In genomic region chr2:132848361-132848760, GRCm38 (mm10) we compare ENCODE assay signal across 9 mouse cellular contexts. TPM values are rescaled to one million over a fixed set of nuclear protein-coding genes. Genes with fewer than 3 reads are reported as not detected.
DNase-seq lines count a peak whose midpoint lies in the region; ATAC-seq and TF ChIP-seq lines count a peak whose summit lies in the region.
"Had no signal": no experiment of that assay in that cellular context is flagged by ENCODE, and none has a peak within 500 bp of the region (broad histone marks: within the 10 kb centered on the region; RNA-seq: fewer than 3 reads in every experiment).

No protein-coding gene starts in this region.

- 89% methylated on average over 4 of the region's 4 CpGs for WGBS in lung, embryonic 15.5 days
- WGBS in forebrain, embryonic 12.5 days: 89% methylated on average over 4 of the region's 4 CpGs
- WGBS in intestine, embryonic 14.5 days: 86% methylated on average over 4 of the region's 4 CpGs
- WGBS in midbrain, postnatal 0 days: 95% methylated on average over 4 of the region's 4 CpGs
- WGBS in thymus, adult 2 months: 95% methylated on average over 4 of the region's 4 CpGs

- no peak overlapping the region for H3K27ac ChIP-seq in lung, embryonic 15.5 days
- no peak overlapping the region for H3K27ac ChIP-seq in forebrain, embryonic 12.5 days
- no peak overlapping the region for H3K27ac ChIP-seq in intestine, embryonic 14.5 days (ENCODE audit: low read depth)
- H3K27ac ChIP-seq in midbrain, postnatal 0 days (ENCODE audit: low read depth, low read length): no peak overlapping the region
- H3K27ac ChIP-seq in thymus, adult 2 months (ENCODE audit: control insufficient read depth, insufficient read depth, low read length): no peak overlapping the region
- H3K27ac ChIP-seq: limb, embryonic 15.5 days had no signal

- TF ChIP-seq POLR2A in thymus, adult 2 months (IDR thresholded peaks at IDR 0.05; ENCODE audit: control insufficient read depth, extremely low read depth, insufficient read depth, low read length, poor library complexity): no peak

- 0 out of 2 replicates have a peak overlapping the region, but pooled peaks have one; percentile 88 for H3K9ac ChIP-seq in lung, embryonic 15.5 days
- H3K9ac ChIP-seq in forebrain, embryonic 12.5 days: no peak overlapping the region
- H3K9ac ChIP-seq in intestine, embryonic 14.5 days (ENCODE audit: low read length): no peak overlapping the region
- H3K9ac ChIP-seq in midbrain, postnatal 0 days (replicated peaks; ENCODE audit: low read length, poor library complexity, severe bottlenecking): no peak overlapping the region
- H3K9ac ChIP-seq: limb, embryonic 15.5 days had no signal

- ATAC-seq in lung, embryonic 15.5 days (ENCODE audit: borderline replicate concordance, extremely low read depth, low FRiP score, low TSS enrichment): no peak
- ATAC-seq in forebrain, embryonic 12.5 days (ENCODE audit: low FRiP score): no peak
- ATAC-seq in intestine, embryonic 14.5 days (replicated peaks; ENCODE audit: low FRiP score, low TSS enrichment, low read depth): no peak
- no peak for ATAC-seq in midbrain, postnatal 0 days (ENCODE audit: low FRiP score)

- H3K4me2 ChIP-seq in lung, embryonic 15.5 days: no peak overlapping the region; the same call in 1 of the 2 replicates
- H3K4me2 ChIP-seq in forebrain, embryonic 12.5 days: peak overlapping the region; percentile 76
- peak overlapping the region; percentile 88 for H3K4me2 ChIP-seq in intestine, embryonic 14.5 days (ENCODE audit: low read length)
- H3K4me2 ChIP-seq in midbrain, postnatal 0 days (ENCODE audit: low read depth, low read length, poor library complexity, severe bottlenecking): 0 out of 2 replicates have a peak overlapping the region, but pooled peaks have one; percentile 78

- H3K9me3 ChIP-seq in lung, embryonic 15.5 days: no peaks in the 10 kb centered on the region
- H3K9me3 ChIP-seq in forebrain, embryonic 12.5 days: no peaks in the 10 kb centered on the region
- no peaks in the 10 kb centered on the region for H3K9me3 ChIP-seq in intestine, embryonic 14.5 days (ENCODE audit: control insufficient read depth, low read length)
- H3K9me3 ChIP-seq in midbrain, postnatal 0 days (ENCODE audit: low read length): no peaks in the 10 kb centered on the region
- H3K9me3 ChIP-seq: limb, embryonic 15.5 days had no signal

- no peaks in the 10 kb centered on the region for H3K27me3 ChIP-seq in lung, embryonic 15.5 days
- H3K27me3 ChIP-seq in forebrain, embryonic 12.5 days: no peaks in the 10 kb centered on the region
- H3K27me3 ChIP-seq in intestine, embryonic 14.5 days (replicated peaks; ENCODE audit: control insufficient read depth, insufficient read depth, low read length): no peaks in the 10 kb centered on the region
- no peaks in the 10 kb centered on the region for H3K27me3 ChIP-seq in midbrain, postnatal 0 days (ENCODE audit: insufficient read depth, low read length)
- no peaks in the 10 kb centered on the region; the same call in 1 of the 2 replicates for H3K27me3 ChIP-seq in thymus, adult 2 months (ENCODE audit: control insufficient read depth, insufficient read depth, low read length)
- H3K27me3 ChIP-seq: limb, embryonic 15.5 days had no signal

- no peak for TF ChIP-seq CTCF in midbrain, postnatal 0 days (IDR thresholded peaks at IDR 0.05)
- no peak for TF ChIP-seq CTCF in thymus, adult 2 months (IDR thresholded peaks at IDR 0.05; ENCODE audit: borderline replicate concordance, control insufficient read depth, extremely low read depth, insufficient read depth, low read length, poor library complexity)

- H3K36me3 ChIP-seq in lung, embryonic 15.5 days: peaks cover 10% of the 10 kb centered on the region; the same call in 1 of the 2 replicates
- H3K36me3 ChIP-seq in forebrain, embryonic 12.5 days (replicated peaks): peaks cover 21% of the 10 kb centered on the region
- peaks cover 21% of the 10 kb centered on the region for H3K36me3 ChIP-seq in intestine, embryonic 14.5 days (ENCODE audit: control insufficient read depth, insufficient read depth, low read length)
- no peaks in the 10 kb centered on the region for H3K36me3 ChIP-seq in midbrain, postnatal 0 days (ENCODE audit: insufficient read depth, low read length)
- H3K36me3 ChIP-seq in thymus, adult 2 months (ENCODE audit: control insufficient read depth, insufficient read depth, low read length): no peaks in the 10 kb centered on the region

- H3K4me1 ChIP-seq in lung, embryonic 15.5 days: peaks cover 11% of the 10 kb centered on the region
- peaks cover 14% of the 10 kb centered on the region for H3K4me1 ChIP-seq in forebrain, embryonic 12.5 days
- H3K4me1 ChIP-seq in intestine, embryonic 14.5 days (replicated peaks; ENCODE audit: control insufficient read depth, insufficient read depth, low read length): peaks cover 12% of the 10 kb centered on the region
- peaks cover 10% of the 10 kb centered on the region; the same call in 1 of the 2 replicates for H3K4me1 ChIP-seq in midbrain, postnatal 0 days (ENCODE audit: insufficient read depth, low read length)
- peaks cover 10% of the 10 kb centered on the region for H3K4me1 ChIP-seq in thymus, adult 2 months (replicated peaks; ENCODE audit: control insufficient read depth, insufficient read depth, low read length)

- peak overlapping the region; percentile 85; the same call in 1 of the 2 replicates for H3K4me3 ChIP-seq in lung, embryonic 15.5 days
- no peak overlapping the region for H3K4me3 ChIP-seq in forebrain, embryonic 12.5 days (replicated peaks)
- no peak overlapping the region for H3K4me3 ChIP-seq in intestine, embryonic 14.5 days (ENCODE audit: low read depth, low read length)
- no peak overlapping the region for H3K4me3 ChIP-seq in midbrain, postnatal 0 days (ENCODE audit: low read depth, low read length)
- no peak overlapping the region for H3K4me3 ChIP-seq in thymus, adult 2 months (ENCODE audit: control insufficient read depth, insufficient read depth, low read length)

- DNase-seq in lung, postnatal 25 days (ENCODE audit: low spot score): no peak
- no peak for DNase-seq in intestine, embryonic 14.5 days (ENCODE audit: low spot score)
- DNase-seq in midbrain, postnatal 0 days (ENCODE audit: low spot score): no peak
- no peak for DNase-seq in thymus, adult 2 months
- DNase-seq in gastrocnemius, postnatal 25 days: no peak
- no peak for DNase-seq in thymus, adult 18-20 months

RNA-seq across cellular contexts. Expression of gene Crls1, which starts 1.9 kb away (rescaled TPM):
- polyA plus RNA-seq in lung, embryonic 15.5 days (2015; fragmentation: Nextera tagmentation; extraction: Ambion mirVana): 22.6 and 23.0 TPM in 2 replicates
- polyA plus RNA-seq in forebrain, embryonic 12.5 days (2016; fragmentation: Nextera tagmentation; extraction: Ambion mirVana): 10.7 and 25.7 TPM in 2 replicates
- polyA plus RNA-seq in intestine, embryonic 14.5 days (2014; fragmentation: Nextera tagmentation; extraction: Ambion mirVana): 13.9 and 20.3 TPM in 2 replicates
- total RNA-seq in midbrain, postnatal 0 days (2014; rRNA removed): 36.0 and 53.9 TPM in 2 replicates
- polyA plus RNA-seq in midbrain, postnatal 0 days (2015; fragmentation: Nextera tagmentation; extraction: Ambion mirVana): 18.3 and 19.7 TPM in 2 replicates
- polyA plus RNA-seq in thymus, adult 2 months (2012; rRNA removed): 29.3 and 44.0 TPM in 2 replicates
- 10 to 100 TPM; 11.9 to 13.9 TPM for total RNA-seq in gastrocnemius, postnatal 25 days (2021)

RNA-seq across cellular contexts. Expression of gene Lrrn4, which starts 32.3 kb away (rescaled TPM):
- polyA plus RNA-seq in lung, embryonic 15.5 days (2015; fragmentation: Nextera tagmentation; extraction: Ambion mirVana): 5.1 and 6.8 TPM in 2 replicates
- polyA plus RNA-seq in forebrain, embryonic 12.5 days (2016; fragmentation: Nextera tagmentation; extraction: Ambion mirVana): 0.08 and 0.10 TPM in 2 replicates
- 13.1 and 13.2 TPM in 2 replicates for polyA plus RNA-seq in intestine, embryonic 14.5 days (2014; fragmentation: Nextera tagmentation; extraction: Ambion mirVana)
- 1.3 TPM in 2 replicates for total RNA-seq in midbrain, postnatal 0 days (2014; rRNA removed)
- polyA plus RNA-seq in midbrain, postnatal 0 days (2015; fragmentation: Nextera tagmentation; extraction: Ambion mirVana): 0.70 and 0.85 TPM in 2 replicates
- 7.4 and 12.7 TPM in 2 replicates for polyA plus RNA-seq in thymus, adult 2 months (2012; rRNA removed)
- total RNA-seq in gastrocnemius, postnatal 25 days (2021): not detected

RNA-seq across cellular contexts. Expression of gene Mcm8, which starts 32.4 kb away (rescaled TPM):
- 15.3 and 16.7 TPM in 2 replicates for polyA plus RNA-seq in lung, embryonic 15.5 days (2015; fragmentation: Nextera tagmentation; extraction: Ambion mirVana)
- polyA plus RNA-seq in forebrain, embryonic 12.5 days (2016; fragmentation: Nextera tagmentation; extraction: Ambion mirVana): 20.7 and 23.5 TPM in 2 replicates
- 13.5 and 16.3 TPM in 2 replicates for polyA plus RNA-seq in intestine, embryonic 14.5 days (2014; fragmentation: Nextera tagmentation; extraction: Ambion mirVana)
- 2.4 and 3.3 TPM in 2 replicates for total RNA-seq in midbrain, postnatal 0 days (2014; rRNA removed)
- polyA plus RNA-seq in midbrain, postnatal 0 days (2015; fragmentation: Nextera tagmentation; extraction: Ambion mirVana): 4.0 and 4.7 TPM in 2 replicates
- 3.0 and 3.6 TPM in 2 replicates for polyA plus RNA-seq in thymus, adult 2 months (2012; rRNA removed)
- 1 to 10 TPM; 1.2 to 1.6 TPM for total RNA-seq in gastrocnemius, postnatal 25 days (2021)

RNA-seq across cellular contexts. Expression of gene Trmt6, which starts 32.5 kb away (rescaled TPM):
- polyA plus RNA-seq in lung, embryonic 15.5 days (2015; fragmentation: Nextera tagmentation; extraction: Ambion mirVana): 24.6 and 26.4 TPM in 2 replicates
- polyA plus RNA-seq in forebrain, embryonic 12.5 days (2016; fragmentation: Nextera tagmentation; extraction: Ambion mirVana): 38.0 and 38.2 TPM in 2 replicates
- 34.4 and 37.2 TPM in 2 replicates for polyA plus RNA-seq in intestine, embryonic 14.5 days (2014; fragmentation: Nextera tagmentation; extraction: Ambion mirVana)
- total RNA-seq in midbrain, postnatal 0 days (2014; rRNA removed): 11.5 and 12.0 TPM in 2 replicates
- polyA plus RNA-seq in midbrain, postnatal 0 days (2015; fragmentation: Nextera tagmentation; extraction: Ambion mirVana): 26.9 and 30.8 TPM in 2 replicates
- 4.5 TPM in 2 replicates for polyA plus RNA-seq in thymus, adult 2 months (2012; rRNA removed)
- 1 to 10 TPM; 5.4 to 5.7 TPM for total RNA-seq in gastrocnemius, postnatal 25 days (2021)
